Mouse (Mus musculus) T-cell, adult 66 days (primary cell): ENCODE measurements around the gene Olfr1382. TPM values are rescaled to one million over a fixed set of nuclear protein-coding genes. Genes with fewer than 3 reads are reported as not detected.

Experiments
- total RNA-seq, 2 experiments: library from RNA; stranded (reverse); gene quantifications; 3 replicates in 1 of 2; 4 replicates in 1 of 2; pipeline ENCODE4 v1.2.4; 2023

The Olfr1382 gene
- not detected for total RNA-seq

GRCm38 (mm10) chr11:49527947-49528346 is at the start of gene Olfr1382:
Gene Olfr1382, plus strand, starts transcription at chr11:49528247.

GRCm38 (mm10) chr11:49488770-49489169 is 39.3 kb upstream of the Olfr1382 start, which contains the start of gene Olfr1385:
Gene Olfr1385, plus strand, starts transcription at chr11:49489070.

GRCm38 (mm10) chr11:49519348-49519747 is 8.7 kb upstream of the Olfr1382 start, which contains the start of gene Olfr1383:
Gene Olfr1383, plus strand, starts transcription at chr11:49519648.

GRCm38 (mm10) chr11:49543149-49543548 is 15.1 kb downstream of the Olfr1382 start, which contains the start of gene Olfr1381:
Gene Olfr1381, plus strand, starts transcription at chr11:49543449.

GRCm38 (mm10) chr11:49556578-49556977 is 28.5 kb downstream of the Olfr1382 start, which contains the start of gene Olfr1380:
Gene Olfr1380, plus strand, starts transcription at chr11:49556878.

Other genes with a start within 250 kb of the Olfr1382 start
- gene Olfr1393, start 249.9 kb upstream of the Olfr1382 start, total RNA-seq, result under 1 TPM; 0.18 to 0.73 TPM
- not detected for gene Olfr1392, start 243.0 kb upstream of the Olfr1382 start, total RNA-seq
- gene Olfr10, start 223.5 kb upstream of the Olfr1382 start, total RNA-seq, result not detected
- gene Olfr1391, start 205.5 kb upstream of the Olfr1382 start, total RNA-seq, result not detected
- gene Olfr1390, start 193.1 kb upstream of the Olfr1382 start, total RNA-seq, result not detected
- gene Olfr1389, start 105.2 kb upstream of the Olfr1382 start, total RNA-seq, result not detected
- under 1 TPM; 0.52 to 0.74 TPM for gene Olfr1388, start 91.6 kb upstream of the Olfr1382 start, total RNA-seq
- gene Olfr1387, start 72.9 kb upstream of the Olfr1382 start, total RNA-seq, result not detected
- not detected for gene Olfr1386, start 63.2 kb upstream of the Olfr1382 start, total RNA-seq
- not detected for gene Olfr1385, start 39.2 kb upstream of the Olfr1382 start, total RNA-seq
- not detected for gene Olfr1384, start 21.5 kb upstream of the Olfr1382 start, total RNA-seq
- gene Olfr1383, start 8.6 kb upstream of the Olfr1382 start, total RNA-seq, result not detected
- not detected for gene Olfr1381, start 15.2 kb downstream of the Olfr1382 start, total RNA-seq
- gene Olfr1380, start 28.6 kb downstream of the Olfr1382 start, total RNA-seq, result not detected
- gene Flt4, start 81.0 kb downstream of the Olfr1382 start, total RNA-seq, result not detected
- not detected for gene Scgb3a1, start 135.4 kb downstream of the Olfr1382 start, total RNA-seq
- gene Cnot6, start 184.5 kb downstream of the Olfr1382 start, total RNA-seq, result 10 to 100 TPM; 86.4 to 88.8 TPM